Mouse (Mus musculus): Measurements from ENCODE around the gene Pkd1. TPM values are rescaled to one million over a fixed set of nuclear protein-coding genes. Genes with fewer than 3 reads are reported as not detected.

Pkd1 gene
- total and polyA plus RNA-seq, 3 experiments = 35.6 to 48.5 (median 36.2) TPM

DNA sequence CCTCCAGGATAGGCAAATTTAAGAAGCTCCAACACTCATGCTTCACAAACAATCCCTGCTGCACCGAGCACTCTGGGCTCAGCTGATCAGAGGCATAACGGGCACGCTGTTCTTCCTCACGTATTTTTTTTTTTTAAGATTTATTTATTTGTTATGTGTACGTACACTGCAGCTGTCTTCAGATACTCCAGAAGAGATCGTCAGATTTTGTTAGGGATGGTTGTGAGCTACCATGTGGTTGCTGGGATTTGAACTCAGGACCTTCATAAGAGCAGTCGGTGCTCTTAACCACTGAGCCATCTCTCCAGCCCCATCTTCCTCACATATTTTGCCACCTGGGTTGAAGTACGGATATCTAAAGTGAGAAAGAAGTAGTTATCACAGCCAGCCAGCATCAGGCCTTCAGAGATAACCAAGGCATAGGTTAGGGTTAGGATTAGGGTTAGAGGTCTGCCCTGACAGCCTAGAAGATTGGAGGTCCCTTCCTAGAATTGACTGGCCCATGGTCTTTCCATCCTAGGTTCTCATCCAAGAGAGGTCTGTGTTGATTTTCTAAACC lies 15.4 kb upstream of the Pkd1 start, which contains the start of gene Rab26:
Gene Rab26 (minus strand): TSS at position 51 of the 559 bp plus-strand sequence.
- WGBS = 94% methylated on average over 8 of the region's 8 CpGs
- Histone ChIP-seq H3K79me2 (replicated peaks; ENCODE audit: control insufficient read depth, insufficient read depth, low read length) (no peaks in the 10 kb centered on the region), H3K27ac (no peak within 1 kb of the TSS), H3K36me3 (ENCODE audit: control insufficient read depth, insufficient read depth, low read length) (no peaks in the 10 kb centered on the region), H3K9ac (ENCODE audit: low read depth, low read length) (peak within 1 kb of the TSS; percentile 46), H3K27me3 (ENCODE audit: control insufficient read depth, insufficient read depth, low read length) (no peaks in the 10 kb centered on the region), H3K4me1 (ENCODE audit: control insufficient read depth, insufficient read depth, low read length) (peaks cover 7% of the 10 kb centered on the region), H3K4me3 (peak within 1 kb of the TSS; percentile 49)
- intact Hi-C loops (cut with DNase I) = no loop called here
- no peak for DNase-seq
- TF ChIP-seq POLR2A (IDR thresholded peaks at IDR 0.05; ENCODE audit: insufficient read depth, low read depth, low read length) (no peak), EP300 (IDR thresholded peaks at IDR 0.05; ENCODE audit: insufficient read depth, low read depth, low read length) (no peak), CTCF (IDR thresholded peaks at IDR 0.05) (no peak)

DNA sequence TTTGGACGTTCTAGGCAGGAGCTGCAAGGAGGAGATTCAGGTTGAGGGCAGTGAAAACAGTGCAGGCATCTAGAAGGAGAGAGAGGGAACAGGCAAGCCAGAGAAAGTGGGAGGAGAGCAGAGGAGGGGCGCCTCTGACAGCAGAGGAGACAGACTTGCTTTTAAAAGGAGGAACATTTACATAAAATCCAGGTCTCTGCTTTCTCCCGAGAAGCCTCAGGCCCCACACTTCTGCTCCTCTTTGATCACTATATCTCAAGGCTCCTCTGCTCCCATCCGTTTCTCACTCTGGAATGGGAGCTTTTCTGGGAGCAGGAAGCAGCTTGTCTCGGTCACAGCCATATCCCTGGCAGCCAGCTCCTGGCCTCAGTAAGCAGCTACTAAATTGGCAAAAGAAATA lies 14.3 kb upstream of the Pkd1 start:
- Histone ChIP-seq H3K36me3 (ENCODE audit: control insufficient read depth, insufficient read depth, low read length) (no peaks in the 10 kb centered on the region), H3K9ac (ENCODE audit: low read depth, low read length) (no peak overlapping the region), H3K79me2 (replicated peaks; ENCODE audit: control insufficient read depth, insufficient read depth, low read length) (no peaks in the 10 kb centered on the region), H3K27ac (no peak overlapping the region), H3K4me3 (no peak overlapping the region), H3K27me3 (ENCODE audit: control insufficient read depth, insufficient read depth, low read length) (no peaks in the 10 kb centered on the region), H3K4me1 (ENCODE audit: control insufficient read depth, insufficient read depth, low read length) (peaks cover 2% of the 10 kb centered on the region)
- TF ChIP-seq CTCF (IDR thresholded peaks at IDR 0.05) = no peak
- TF ChIP-seq EP300 (IDR thresholded peaks at IDR 0.05; ENCODE audit: insufficient read depth, low read depth, low read length) = no peak
- no peak for TF ChIP-seq POLR2A (IDR thresholded peaks at IDR 0.05; ENCODE audit: insufficient read depth, low read depth, low read length)
- no peak for DNase-seq
- WGBS = 50% methylated on average over 5 of the region's 5 CpGs
- intact Hi-C loops (cut with DNase I) = no loop called here

DNA sequence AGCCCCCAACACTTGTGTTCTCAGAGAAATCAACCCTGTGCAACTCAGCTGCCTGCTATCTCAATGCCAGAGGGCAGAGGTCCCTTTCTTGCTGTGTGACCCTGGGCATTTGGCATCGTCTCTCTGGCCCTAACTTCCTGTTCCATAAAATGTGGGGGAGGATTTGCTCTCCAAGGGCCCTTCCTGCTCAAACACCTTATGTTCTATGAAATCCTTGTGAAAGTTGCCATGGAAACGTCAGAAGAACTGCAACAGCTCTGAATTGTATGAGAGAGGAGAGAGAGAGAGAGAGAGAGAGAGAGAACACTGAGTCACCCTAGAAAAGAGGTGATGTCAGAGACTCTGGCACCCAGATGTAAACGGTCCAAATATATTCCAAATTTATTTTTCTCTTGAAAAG lies 12.1 kb upstream of the Pkd1 start:
- Histone ChIP-seq H3K4me3 (no peak overlapping the region), H3K27me3 (ENCODE audit: control insufficient read depth, insufficient read depth, low read length) (no peaks in the 10 kb centered on the region), H3K9ac (ENCODE audit: low read depth, low read length) (no peak overlapping the region), H3K27ac (no peak overlapping the region), H3K79me2 (replicated peaks; ENCODE audit: control insufficient read depth, insufficient read depth, low read length) (no peaks in the 10 kb centered on the region), H3K36me3 (ENCODE audit: control insufficient read depth, insufficient read depth, low read length) (no peaks in the 10 kb centered on the region), H3K4me1 (ENCODE audit: control insufficient read depth, insufficient read depth, low read length) (peaks cover 2% of the 10 kb centered on the region)
- no peak for DNase-seq
- WGBS = 14% methylated on average over 3 of the region's 3 CpGs
- no peak for TF ChIP-seq CTCF (IDR thresholded peaks at IDR 0.05)
- TF ChIP-seq POLR2A (IDR thresholded peaks at IDR 0.05; ENCODE audit: insufficient read depth, low read depth, low read length) = no peak
- no peak for TF ChIP-seq EP300 (IDR thresholded peaks at IDR 0.05; ENCODE audit: insufficient read depth, low read depth, low read length)
- intact Hi-C loops (cut with DNase I) = no loop called here

DNA sequence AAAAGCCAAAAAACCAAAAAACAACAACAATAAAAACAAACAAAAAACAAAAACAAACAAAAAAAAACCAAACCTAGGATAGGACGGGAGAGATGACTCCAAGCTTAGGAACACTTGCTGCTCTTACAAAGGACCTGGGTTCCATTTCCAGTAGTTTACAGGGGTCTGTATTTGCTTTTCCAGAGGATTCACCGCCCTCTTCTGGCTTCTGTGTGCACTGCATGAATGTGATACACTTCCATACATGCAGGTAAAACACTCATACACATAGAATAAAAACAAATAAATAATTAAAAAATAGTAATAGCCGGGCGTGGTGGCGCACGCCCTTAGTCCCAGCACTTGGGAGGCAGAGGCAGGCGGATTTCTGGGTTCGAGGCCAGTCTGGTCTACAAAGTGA lies 10.7 kb upstream of the Pkd1 start:
- Histone ChIP-seq H3K4me1 (ENCODE audit: control insufficient read depth, insufficient read depth, low read length) (no peaks in the 10 kb centered on the region), H3K27me3 (ENCODE audit: control insufficient read depth, insufficient read depth, low read length) (no peaks in the 10 kb centered on the region), H3K27ac (no peak overlapping the region), H3K79me2 (replicated peaks; ENCODE audit: control insufficient read depth, insufficient read depth, low read length) (no peaks in the 10 kb centered on the region), H3K36me3 (ENCODE audit: control insufficient read depth, insufficient read depth, low read length) (no peaks in the 10 kb centered on the region), H3K4me3 (no peak overlapping the region), H3K9ac (ENCODE audit: low read depth, low read length) (no peak overlapping the region)
- 55% methylated on average over 8 of the region's 8 CpGs for WGBS
- no peak for TF ChIP-seq POLR2A (IDR thresholded peaks at IDR 0.05; ENCODE audit: insufficient read depth, low read depth, low read length)
- peak; percentile 82 for TF ChIP-seq CTCF (IDR thresholded peaks at IDR 0.05)
- intact Hi-C loops (cut with DNase I) = loop anchor here (2.0 kb wide), 2 partner anchors 44 to 90 kb away; no protein-coding TSS in a partner anchor
- peak; percentile 41 to 65 for DNase-seq

DNA sequence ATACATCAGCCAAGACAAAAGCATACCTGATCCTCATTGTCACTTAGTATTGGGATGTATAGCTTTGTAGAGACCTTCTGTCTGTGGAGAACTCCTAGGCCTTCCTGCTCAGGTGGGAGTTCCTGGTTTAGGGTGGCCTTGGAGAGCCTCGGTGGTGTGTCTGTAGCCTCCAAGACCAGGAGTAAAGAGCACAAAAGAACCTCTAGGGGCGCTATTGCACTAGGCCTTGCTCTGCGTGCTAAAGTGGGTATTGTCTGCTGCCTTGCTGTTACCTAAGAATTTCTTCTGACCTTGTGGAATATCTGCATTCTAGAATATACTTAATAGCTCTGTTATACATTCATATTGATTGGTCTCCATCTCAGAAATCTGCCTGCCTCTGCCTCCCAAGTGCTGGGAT lies 9.3 kb upstream of the Pkd1 start:
- H3K9ac ChIP-seq (ENCODE audit: low read depth, low read length) = no peak overlapping the region
- intact Hi-C loops (cut with DNase I) = loop anchor here (2.0 kb wide), 1 partner anchor 114 kb away; no protein-coding TSS in a partner anchor
- DNase-seq = peak in 1 of 2 experiments; percentile 38
- TF ChIP-seq EP300 (IDR thresholded peaks at IDR 0.05; ENCODE audit: insufficient read depth, low read depth, low read length) (0 out of 2 replicates have a peak, but pooled peaks have one; percentile 40), POLR2A (IDR thresholded peaks at IDR 0.05; ENCODE audit: insufficient read depth, low read depth, low read length) (no peak), CTCF (IDR thresholded peaks at IDR 0.05) (peak; percentile 93)
- 7% methylated on average over 3 of the region's 3 CpGs for WGBS
- H3K27me3 ChIP-seq (ENCODE audit: control insufficient read depth, insufficient read depth, low read length) = no peaks in the 10 kb centered on the region
- H3K27ac ChIP-seq = no peak overlapping the region
- H3K36me3 ChIP-seq (ENCODE audit: control insufficient read depth, insufficient read depth, low read length) = no peaks in the 10 kb centered on the region
- no peak overlapping the region for H3K4me3 ChIP-seq
- H3K79me2 ChIP-seq (replicated peaks; ENCODE audit: control insufficient read depth, insufficient read depth, low read length) = no peaks in the 10 kb centered on the region
- no peaks in the 10 kb centered on the region for H3K4me1 ChIP-seq (ENCODE audit: control insufficient read depth, insufficient read depth, low read length)

DNA sequence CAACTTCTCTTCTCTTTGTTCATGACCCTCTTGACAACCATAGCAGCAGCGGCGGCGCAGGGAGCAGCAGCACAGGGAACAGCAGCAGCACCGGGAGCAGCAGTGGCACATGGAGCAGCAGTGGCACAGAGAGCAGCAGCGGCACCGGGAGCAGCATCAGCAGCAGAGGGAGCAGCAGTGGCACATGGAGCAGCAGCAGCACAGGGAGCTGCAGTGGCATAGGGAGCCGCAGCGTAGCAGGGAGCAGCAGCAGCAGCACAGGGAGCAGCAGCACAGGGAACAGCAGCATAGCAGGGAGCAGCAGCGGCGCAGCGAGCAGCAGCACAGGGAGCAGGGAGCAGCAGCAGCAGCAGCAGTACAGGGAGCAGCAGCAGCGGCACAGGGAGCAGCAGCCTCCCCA lies 5.0 kb upstream of the Pkd1 start:
- no peaks in the 10 kb centered on the region for H3K36me3 ChIP-seq (ENCODE audit: control insufficient read depth, insufficient read depth, low read length)
- H3K27ac ChIP-seq = no peak overlapping the region
- no peaks in the 10 kb centered on the region for H3K27me3 ChIP-seq (ENCODE audit: control insufficient read depth, insufficient read depth, low read length)
- no peak for TF ChIP-seq EP300 (IDR thresholded peaks at IDR 0.05; ENCODE audit: insufficient read depth, low read depth, low read length)
- no peak for TF ChIP-seq POLR2A (IDR thresholded peaks at IDR 0.05; ENCODE audit: insufficient read depth, low read depth, low read length)
- TF ChIP-seq CTCF (IDR thresholded peaks at IDR 0.05) = no peak
- H3K79me2 ChIP-seq (replicated peaks; ENCODE audit: control insufficient read depth, insufficient read depth, low read length) = no peaks in the 10 kb centered on the region
- no peaks in the 10 kb centered on the region; the same call in 1 of the 2 replicates for H3K4me1 ChIP-seq (ENCODE audit: control insufficient read depth, insufficient read depth, low read length)
- intact Hi-C loops (cut with DNase I) = no loop called here
- DNase-seq = no peak
- H3K9ac ChIP-seq (ENCODE audit: low read depth, low read length) = no peak overlapping the region
- WGBS = 21% methylated on average over 12 of the region's 12 CpGs
- no peak overlapping the region for H3K4me3 ChIP-seq
